Mouse (Mus musculus) limb, embryonic 13.5 days (tissue): Measurements from ENCODE around the gene Cib4. TPM values are rescaled to one million over a fixed set of nuclear protein-coding genes. Genes with fewer than 3 reads are reported as not detected.

Experiments
- ATAC-seq: fragments of 200-750 bp; cut with Nextera tagmentation; 2 replicates; pipeline ENCODE4 v1.8.0; 2017; ENCODE audit warnings: low read depth, moderate number of reproducible peaks, moderate TSS enrichment; ENCODE audit not compliant: low FRiP score
- H3K27ac ChIP-seq: fragments of 300-500 bp; sonication (generic); 2 replicates; pipeline ENCODE4 v1.5.1; 2015; ENCODE audit warnings: inconsistent platforms, mild to moderate bottlenecking, moderate library complexity
- H3K27me3 ChIP-seq: fragments of 300-500 bp; sonication (generic); 2 replicates; pipeline ENCODE4 v1.6.1; 2015; ENCODE audit warnings: mild to moderate bottlenecking, inconsistent platforms
- H3K36me3 ChIP-seq: fragments of 300-500 bp; sonication (generic); 2 replicates; pipeline ENCODE4 v1.6.1; 2015; ENCODE audit warnings: inconsistent platforms, mild to moderate bottlenecking, moderate library complexity
- H3K4me1 ChIP-seq: fragments of 300-500 bp; sonication (generic); 2 replicates; pipeline ENCODE4 v1.6.1; 2015; ENCODE audit warnings: inconsistent platforms
- H3K4me2 ChIP-seq: fragments of 300-500 bp; sonication (generic); replicated peaks from 2 replicates; pipeline ENCODE4 v1.6.1; 2015; ENCODE audit warnings: inconsistent platforms, mild to moderate bottlenecking, moderate library complexity
- H3K4me3 ChIP-seq: fragments of 300-500 bp; sonication (generic); 2 replicates; pipeline ENCODE4 v1.5.1; 2015; ENCODE audit warnings: moderate library complexity, mild to moderate bottlenecking, inconsistent platforms
- H3K9ac ChIP-seq: fragments of 300-500 bp; sonication (generic); 2 replicates; pipeline ENCODE4 v1.6.1; 2015; ENCODE audit warnings: mild to moderate bottlenecking, inconsistent platforms
- H3K9me3 ChIP-seq: fragments of 300-500 bp; sonication (generic); 2 replicates; pipeline ENCODE4 v1.6.1; 2016; ENCODE audit warnings: inconsistent platforms
- WGBS: fragments of 180-500 bp; shearing (Covaris S2); methylation state at CpG from one replicate; pipeline ENCODE4 v1.1.7; 2015; 5-methylcytosine and 5-hydroxymethylcytosine counted together
- polyA plus RNA-seq: library from polyadenylated mRNA; unstranded; fragments of >200 nt; fragmentation: Nextera tagmentation; extraction: Ambion mirVana; gene quantifications from 2 replicates; pipeline ENCODE4 v1.2.1, GENCODE M21; 2015

Cib4 gene
- polyA plus RNA-seq, 1 experiment from 2014 or later = 0.25 TPM

DNA sequence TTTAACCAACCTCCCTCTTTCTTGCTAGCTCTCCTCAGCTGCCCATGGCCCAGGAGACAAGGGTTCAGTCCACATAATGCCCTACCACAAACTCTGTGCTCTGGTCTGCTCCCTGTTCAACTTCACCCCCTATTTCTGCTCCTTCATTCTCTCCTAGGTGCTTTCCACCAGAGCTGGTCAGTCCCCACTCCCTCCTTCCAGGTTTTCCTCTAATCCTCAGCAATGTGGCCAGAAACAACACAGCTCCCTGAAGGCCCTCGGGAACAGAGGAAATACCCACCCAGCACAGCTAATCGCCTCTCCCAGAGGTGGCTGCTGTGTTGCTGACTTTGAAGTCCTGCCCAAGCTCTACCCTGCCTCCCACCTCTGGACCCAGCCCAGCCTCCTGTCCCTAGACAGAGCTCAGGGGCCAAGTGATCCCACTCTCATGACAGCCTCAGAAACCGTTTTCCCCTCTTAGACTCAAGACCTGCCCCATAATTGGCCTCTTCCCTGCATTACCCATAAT is 14.4 kb upstream of the Cib4 start:
- 12% methylated on average over 3 of the region's 3 CpGs for WGBS

DNA sequence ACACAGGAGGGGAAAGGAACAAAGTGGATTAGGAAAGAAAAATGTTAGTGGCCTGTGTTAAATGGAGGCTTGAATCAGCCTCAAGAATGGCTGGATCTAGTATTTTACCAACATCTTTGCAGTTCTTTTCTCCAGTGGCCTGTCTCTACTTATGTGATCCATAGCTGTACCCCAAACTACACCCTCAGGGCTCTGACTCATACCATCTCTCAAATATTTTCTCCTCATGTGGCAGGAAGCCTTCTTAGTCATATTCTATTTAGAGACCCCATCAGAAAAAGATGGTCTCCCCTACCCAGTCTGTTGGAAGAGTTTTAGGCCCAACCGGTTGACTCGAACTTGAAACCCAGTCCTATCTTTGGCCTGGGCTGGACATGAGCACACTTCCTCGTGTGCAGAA is 13.8 kb upstream of the Cib4 start:
- ATAC-seq = no peak
- Histone ChIP-seq H3K4me2 (no peak overlapping the region), H3K9me3 (peaks cover 4% of the 10 kb centered on the region; the same call in 1 of the 2 replicates), H3K36me3 (no peaks in the 10 kb centered on the region), H3K27ac (no peak overlapping the region), H3K9ac (no peak overlapping the region), H3K27me3 (peaks cover 6% of the 10 kb centered on the region; the same call in 1 of the 2 replicates), H3K4me1 (peaks cover 21% of the 10 kb centered on the region), H3K4me3 (no peak overlapping the region)
- WGBS = 83% methylated on average over 3 of the region's 3 CpGs

More for the DNA sequence above, 14.4 kb upstream of the Cib4 start:
- H3K4me1 ChIP-seq = peaks cover 21% of the 10 kb centered on the region
- H3K36me3 ChIP-seq = no peaks in the 10 kb centered on the region
- peaks cover 4% of the 10 kb centered on the region; the same call in 1 of the 2 replicates for H3K9me3 ChIP-seq
- no peak overlapping the region for H3K4me2 ChIP-seq
- no peak overlapping the region for H3K4me3 ChIP-seq
- no peak for ATAC-seq
- peaks cover 6% of the 10 kb centered on the region; the same call in 1 of the 2 replicates for H3K27me3 ChIP-seq
- no peak overlapping the region for H3K9ac ChIP-seq
- no peak overlapping the region for H3K27ac ChIP-seq

DNA sequence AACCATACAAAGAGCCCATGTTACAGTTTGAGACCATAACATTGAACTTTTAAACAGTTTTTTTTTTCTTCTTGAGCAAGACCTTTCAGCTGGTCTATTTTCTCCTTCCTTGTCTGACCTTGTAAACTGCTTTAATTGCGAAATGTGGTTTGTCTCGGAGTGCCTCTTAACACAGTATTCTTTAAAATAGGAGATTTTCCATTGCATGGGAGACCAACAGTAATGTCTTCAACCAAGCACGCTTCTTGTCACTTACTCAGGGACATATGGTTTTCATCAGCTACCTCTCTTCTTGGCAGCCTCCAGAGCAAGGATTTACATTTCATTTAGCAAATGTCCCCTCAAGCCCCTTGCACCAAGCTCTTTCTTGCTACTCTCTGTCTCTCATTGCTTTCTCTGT is 10.6 kb upstream of the Cib4 start:
- Histone ChIP-seq H3K27ac (peak overlapping the region; percentile 67; the same call in 1 of the 2 replicates), H3K27me3 (peaks cover 6% of the 10 kb centered on the region; the same call in 1 of the 2 replicates), H3K36me3 (no peaks in the 10 kb centered on the region), H3K9ac (no peak overlapping the region), H3K4me3 (no peak overlapping the region), H3K4me2 (no peak overlapping the region), H3K9me3 (no peaks in the 10 kb centered on the region), H3K4me1 (peaks cover 21% of the 10 kb centered on the region)
- ATAC-seq = peak; percentile 51; the same call in 1 of the 2 replicates
- WGBS = 36% methylated on average over 3 of the region's 3 CpGs

DNA sequence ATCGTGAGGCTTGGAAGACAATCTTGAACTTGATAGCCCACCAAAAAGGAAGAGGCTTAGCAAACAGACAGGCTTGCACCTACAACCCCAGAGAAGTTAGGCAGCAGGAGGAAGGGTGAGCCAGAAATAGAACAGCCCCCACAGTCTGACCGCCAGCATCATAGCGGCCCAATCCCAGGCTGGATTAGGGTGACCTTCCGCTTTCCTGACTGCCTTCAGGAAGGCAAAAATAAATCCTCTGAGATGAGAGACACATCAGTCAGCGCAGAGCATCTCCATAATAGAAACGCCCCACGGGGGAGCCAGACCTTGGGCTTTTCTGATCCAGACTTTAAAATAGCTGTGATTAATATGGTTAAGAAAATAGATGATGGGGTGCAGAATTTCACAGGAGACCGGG is 9.3 kb upstream of the Cib4 start:
- Histone ChIP-seq H3K4me2 (no peak overlapping the region), H3K4me1 (peaks cover 31% of the 10 kb centered on the region), H3K4me3 (no peak overlapping the region), H3K9me3 (no peaks in the 10 kb centered on the region), H3K27me3 (peaks cover 6% of the 10 kb centered on the region; the same call in 1 of the 2 replicates), H3K9ac (no peak overlapping the region), H3K36me3 (no peaks in the 10 kb centered on the region), H3K27ac (no peak overlapping the region)
- ATAC-seq = no peak
- WGBS = 81% methylated on average over 8 of the region's 8 CpGs

DNA sequence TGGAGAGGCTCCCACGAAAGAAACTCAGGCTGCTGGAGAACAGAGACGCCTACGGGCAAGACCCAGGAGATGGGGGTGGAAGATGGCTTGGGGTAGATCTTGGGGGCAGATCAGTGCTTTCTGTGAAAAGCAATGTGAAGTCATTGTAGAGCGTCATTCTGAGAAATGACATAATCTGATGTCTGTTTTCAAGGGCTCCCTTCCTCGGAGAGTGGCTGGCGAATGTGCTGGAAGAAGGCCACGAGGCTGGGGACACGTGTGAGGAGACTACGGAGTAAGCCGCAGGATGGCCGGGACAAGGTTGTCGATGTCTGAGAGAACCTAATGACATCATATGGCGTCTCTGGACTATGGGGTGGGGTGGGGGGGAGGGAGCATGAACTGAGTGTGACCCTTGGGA is 8.3 kb upstream of the Cib4 start:
- H3K27me3 ChIP-seq = peaks cover 5% of the 10 kb centered on the region; the same call in 1 of the 2 replicates
- H3K9me3 ChIP-seq = no peaks in the 10 kb centered on the region
- H3K4me3 ChIP-seq = no peak overlapping the region
- peaks cover 34% of the 10 kb centered on the region for H3K4me1 ChIP-seq
- no peak overlapping the region for H3K4me2 ChIP-seq
- H3K27ac ChIP-seq = no peak overlapping the region
- H3K9ac ChIP-seq = no peak overlapping the region
- no peaks in the 10 kb centered on the region for H3K36me3 ChIP-seq
- no peak for ATAC-seq
- WGBS = 90% methylated on average over 13 of the region's 13 CpGs

DNA sequence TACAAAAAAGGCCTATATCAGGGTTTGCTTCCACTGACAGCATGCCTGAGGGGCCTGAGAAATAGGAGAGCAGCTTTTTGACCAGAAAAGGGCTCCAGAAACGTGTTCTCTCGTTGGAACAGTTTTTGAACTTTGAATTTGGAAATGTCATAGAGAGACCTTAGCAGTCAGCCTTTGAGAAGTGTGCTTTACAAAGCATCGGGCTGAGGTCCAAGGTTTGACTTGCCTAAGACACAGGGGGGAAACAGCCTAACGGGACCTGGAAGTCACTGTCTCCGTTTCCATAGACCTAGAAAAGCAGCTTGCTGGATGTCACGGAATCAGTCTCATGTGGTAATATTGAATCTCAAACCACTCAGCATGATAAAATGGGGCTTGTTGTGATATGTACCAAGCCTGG is 6.4 kb upstream of the Cib4 start:
- Histone ChIP-seq H3K36me3 (no peaks in the 10 kb centered on the region), H3K4me3 (no peak overlapping the region), H3K4me1 (peaks cover 27% of the 10 kb centered on the region), H3K9ac (no peak overlapping the region), H3K9me3 (no peaks in the 10 kb centered on the region), H3K27ac (no peak overlapping the region), H3K4me2 (no peak overlapping the region), H3K27me3 (no peaks in the 10 kb centered on the region)
- 89% methylated on average over 6 of the region's 6 CpGs for WGBS
- ATAC-seq = no peak

DNA sequence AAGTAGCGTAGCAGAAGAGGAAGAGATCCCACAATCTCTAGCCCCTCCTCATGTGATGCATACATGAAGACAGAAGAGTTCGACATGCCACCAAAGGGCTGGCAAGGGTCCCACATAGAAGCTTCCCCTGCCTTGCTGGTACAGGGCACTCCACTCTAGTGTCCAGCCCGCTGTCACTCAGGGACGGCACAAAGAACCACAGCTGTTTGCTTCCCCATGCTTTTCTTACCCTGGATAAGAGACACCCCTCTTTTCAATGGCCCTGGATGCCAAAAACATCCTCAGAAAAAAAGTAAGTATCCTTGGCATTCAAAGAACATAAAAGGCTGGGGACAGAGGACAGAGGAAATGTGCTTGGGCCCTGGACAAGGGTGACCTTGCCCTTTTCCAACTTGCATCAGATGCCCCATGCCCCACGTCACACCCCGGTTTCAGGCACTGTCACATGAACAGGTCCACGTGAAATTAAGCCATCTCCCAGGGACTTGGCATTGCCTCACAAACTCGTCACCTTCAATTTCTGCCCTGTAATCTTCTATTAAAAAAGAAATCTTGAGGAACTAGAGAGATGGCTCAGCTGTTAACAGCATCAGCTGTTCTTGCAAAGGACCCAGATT is 5.5 kb upstream of the Cib4 start:
- 83% methylated on average over 8 of the region's 8 CpGs for WGBS
- Histone ChIP-seq H3K4me1 (peaks cover 18% of the 10 kb centered on the region), H3K4me3 (no peak overlapping the region), H3K27ac (no peak overlapping the region), H3K27me3 (no peaks in the 10 kb centered on the region; the same call in 1 of the 2 replicates), H3K9ac (no peak overlapping the region), H3K36me3 (no peaks in the 10 kb centered on the region), H3K9me3 (no peaks in the 10 kb centered on the region), H3K4me2 (no peak overlapping the region)
- ATAC-seq = no peak

DNA sequence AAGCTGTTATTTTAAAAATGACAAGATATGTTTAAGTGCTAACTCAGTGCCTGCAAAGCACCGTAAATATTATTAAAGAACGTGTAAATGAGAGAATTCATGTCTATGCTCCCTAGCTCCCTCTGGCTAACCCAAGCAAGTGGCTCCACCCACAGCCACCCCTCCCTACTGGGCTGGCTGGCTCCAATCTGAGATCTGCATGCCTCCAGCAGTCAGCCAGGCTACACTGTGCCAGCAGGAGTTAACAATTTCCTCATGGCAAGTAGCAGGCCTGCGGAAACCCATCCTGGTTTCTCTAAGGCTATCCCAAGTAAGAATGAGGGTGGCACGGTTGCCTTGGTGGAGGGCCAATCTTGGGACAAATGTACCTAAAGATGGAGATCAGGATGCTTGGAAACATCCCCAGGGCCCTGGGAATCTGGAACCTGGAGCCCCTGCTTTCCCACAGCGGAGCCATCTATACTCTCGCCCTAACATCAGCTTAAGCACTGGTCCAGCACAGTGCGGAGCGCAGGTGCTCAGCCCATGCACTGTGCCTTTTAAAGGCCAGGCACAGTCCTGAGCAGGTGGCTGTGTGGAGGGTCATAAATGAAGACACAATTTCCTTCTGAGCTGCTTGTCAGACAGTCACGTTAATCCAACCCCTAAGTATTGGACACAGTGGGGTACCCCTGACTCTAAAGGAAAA is 4.8 kb upstream of the Cib4 start:
- Histone ChIP-seq H3K4me1 (peaks cover 18% of the 10 kb centered on the region), H3K36me3 (no peaks in the 10 kb centered on the region), H3K27me3 (no peaks in the 10 kb centered on the region; the same call in 1 of the 2 replicates), H3K4me2 (no peak overlapping the region), H3K27ac (no peak overlapping the region), H3K9ac (no peak overlapping the region), H3K9me3 (no peaks in the 10 kb centered on the region), H3K4me3 (no peak overlapping the region)
- ATAC-seq = peak; percentile 76
- 46% methylated on average over 9 of the region's 9 CpGs for WGBS

DNA sequence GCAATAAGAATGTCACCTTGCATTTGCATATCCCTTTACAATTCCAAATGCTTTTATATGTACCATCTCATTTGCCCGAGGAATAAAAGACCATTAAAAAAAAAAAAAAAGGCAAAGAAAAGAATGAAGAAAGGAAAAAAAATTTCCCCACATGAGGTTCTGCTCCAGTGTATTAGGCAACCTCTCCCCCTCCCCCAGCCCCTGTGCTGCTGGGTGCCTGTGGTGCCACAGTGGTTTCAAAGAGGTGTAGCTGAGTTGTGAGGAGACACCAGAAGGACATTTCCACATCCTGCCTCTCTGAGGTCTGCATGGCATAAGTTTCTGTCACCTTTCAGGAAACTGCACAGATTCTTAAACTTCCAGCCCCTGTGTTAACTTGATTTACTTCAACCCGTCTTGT is 3.0 kb upstream of the Cib4 start:
- Histone ChIP-seq H3K4me1 (peaks cover 18% of the 10 kb centered on the region), H3K9me3 (no peaks in the 10 kb centered on the region), H3K36me3 (no peaks in the 10 kb centered on the region), H3K4me3 (no peak overlapping the region), H3K27me3 (no peaks in the 10 kb centered on the region; the same call in 1 of the 2 replicates), H3K4me2 (no peak overlapping the region), H3K9ac (no peak overlapping the region), H3K27ac (no peak overlapping the region)
- ATAC-seq = no peak
- WGBS = 65% methylated on average over 2 of the region's 2 CpGs

DNA sequence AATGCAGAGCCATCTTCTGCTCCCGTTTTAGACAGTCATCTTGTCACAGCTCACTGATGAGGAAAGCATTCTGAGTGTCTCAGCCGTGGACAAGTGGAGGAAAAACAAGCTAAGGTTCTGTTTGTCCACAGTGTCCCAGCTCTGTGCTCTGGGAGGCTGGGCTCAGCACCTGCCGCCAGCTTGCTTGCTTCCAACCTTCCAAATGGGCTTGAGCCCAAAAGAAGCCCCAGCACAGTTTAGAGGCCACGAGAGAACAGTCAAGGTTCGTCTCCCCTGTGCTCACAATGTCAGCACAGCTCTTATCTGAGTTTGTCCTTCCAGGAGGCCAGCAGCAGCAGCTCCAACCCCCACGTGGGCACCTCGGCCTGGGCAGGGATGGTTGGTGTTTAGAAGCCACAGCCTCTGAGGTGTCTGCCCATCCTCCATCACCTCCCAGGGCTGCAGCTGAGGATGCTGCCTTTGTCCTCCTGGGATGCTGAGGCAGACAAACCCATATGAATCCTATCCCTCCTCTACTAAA is 9.5 kb downstream of the Cib4 start:
- H3K36me3 ChIP-seq = no peaks in the 10 kb centered on the region
- no peak for ATAC-seq
- H3K9me3 ChIP-seq = no peaks in the 10 kb centered on the region
- H3K27ac ChIP-seq = no peak overlapping the region
- no peak overlapping the region for H3K4me3 ChIP-seq
- 0 out of 2 replicates have a peak, but pooled peaks cover 3% of the 10 kb centered on the region for H3K27me3 ChIP-seq
- no peak overlapping the region for H3K9ac ChIP-seq
- H3K4me2 ChIP-seq = no peak overlapping the region
- 65% methylated on average over 7 of the region's 7 CpGs for WGBS
- no peaks in the 10 kb centered on the region for H3K4me1 ChIP-seq

DNA sequence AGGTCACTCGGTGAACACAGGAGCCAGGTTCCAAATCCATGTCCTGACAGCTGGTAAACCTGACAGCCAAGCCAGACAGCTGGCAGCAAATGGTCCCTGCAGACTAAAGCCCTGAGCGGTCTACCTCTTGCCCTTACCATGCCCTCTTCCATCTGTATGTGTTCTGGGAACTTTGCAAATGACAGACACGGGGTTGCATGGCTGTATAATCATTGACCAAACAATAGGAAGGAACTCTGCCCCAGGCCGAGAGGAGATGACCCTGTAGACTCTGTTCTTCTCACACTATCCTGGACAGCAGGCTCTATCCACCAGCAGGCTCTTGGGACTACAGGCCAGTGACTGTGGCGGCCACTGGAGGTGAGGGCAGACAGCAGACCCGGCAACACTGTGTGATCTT is 11.0 kb downstream of the Cib4 start:
- peaks cover 3% of the 10 kb centered on the region; the same call in 1 of the 2 replicates for H3K27me3 ChIP-seq
- no peaks in the 10 kb centered on the region for H3K9me3 ChIP-seq
- ATAC-seq = no peak
- H3K4me1 ChIP-seq = no peaks in the 10 kb centered on the region
- no peak overlapping the region for H3K9ac ChIP-seq
- no peak overlapping the region for H3K4me2 ChIP-seq
- H3K4me3 ChIP-seq = no peak overlapping the region
- no peak overlapping the region for H3K27ac ChIP-seq
- 72% methylated on average over 6 of the region's 6 CpGs for WGBS
- no peaks in the 10 kb centered on the region for H3K36me3 ChIP-seq

DNA sequence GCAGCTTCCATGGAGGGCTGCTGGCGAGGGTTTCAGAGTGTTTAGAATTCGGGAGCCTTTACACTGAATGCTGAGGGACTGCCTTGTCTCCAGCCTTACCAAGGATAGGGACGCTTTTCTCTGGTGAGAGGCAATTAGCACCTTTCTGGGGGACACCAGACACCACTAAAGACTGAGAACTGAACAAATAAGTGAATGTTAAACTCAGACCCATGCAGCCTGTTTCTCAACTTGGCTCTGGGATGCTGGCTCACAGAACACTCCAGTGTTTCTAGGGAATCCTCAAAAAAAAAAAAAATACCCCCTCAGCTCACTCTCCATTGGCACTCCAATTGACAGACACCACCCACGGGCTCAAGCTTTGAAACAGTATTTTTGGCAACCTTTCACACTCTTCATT is 16.7 kb downstream of the Cib4 start:
- H3K4me2 ChIP-seq = no peak overlapping the region
- WGBS = 25% methylated on average over 4 of the region's 4 CpGs
- peaks cover 13% of the 10 kb centered on the region; the same call in 1 of the 2 replicates for H3K27me3 ChIP-seq
- H3K4me1 ChIP-seq = peaks cover 13% of the 10 kb centered on the region; the same call in 1 of the 2 replicates
- H3K27ac ChIP-seq = no peak overlapping the region
- no peaks in the 10 kb centered on the region for H3K9me3 ChIP-seq
- ATAC-seq = no peak
- H3K9ac ChIP-seq = no peak overlapping the region
- no peak overlapping the region for H3K4me3 ChIP-seq
- no peaks in the 10 kb centered on the region for H3K36me3 ChIP-seq
